ENCODE assay signal across 29 mouse cellular contexts in the genomic region with DNA sequence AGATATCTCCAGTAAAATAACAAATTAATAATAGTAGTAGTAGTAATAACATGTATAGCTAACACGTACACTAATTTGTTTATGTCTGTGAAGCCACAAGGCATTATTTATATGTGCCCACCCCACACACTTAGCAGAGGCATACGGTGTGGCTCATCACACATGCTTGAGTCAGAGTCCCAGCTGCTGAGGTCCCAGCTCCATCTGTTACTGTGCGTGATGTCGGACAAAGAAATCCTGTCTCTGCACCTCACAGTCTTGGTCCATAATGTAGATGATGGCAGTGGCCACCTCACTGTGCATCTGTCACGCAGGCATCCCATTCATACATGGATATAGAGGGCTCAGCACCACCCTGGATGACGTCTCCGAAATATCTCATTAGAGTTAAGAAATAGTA. TPM values are rescaled to one million over a fixed set of nuclear protein-coding genes. Genes with fewer than 3 reads are reported as not detected.
A peak's percentile ranks its signal among the peaks of the same experiment; 100 is the strongest.
DNase-seq lines count a peak whose midpoint lies in the region; ATAC-seq and TF ChIP-seq lines count a peak whose summit lies in the region.
"Had no signal": no experiment of that assay in that cellular context is flagged by ENCODE, and none has a peak within 500 bp of the region (broad histone marks: within the 10 kb centered on the region; RNA-seq: fewer than 3 reads in every experiment).

No protein-coding gene starts in this region.

- no peak for DNase-seq in forebrain, postnatal 0 days
- no peak for DNase-seq in heart, postnatal 10 days
- peak; percentile 45 for DNase-seq in left cerebral cortex, postnatal 4 days
- DNase-seq in left cerebral cortex, postnatal 10 days (ENCODE audit: extremely low spot score in 1 of 2, low spot score in 2 of 2), result no peak
- peak; percentile 52 for DNase-seq in brain, embryonic 14.5 days (ENCODE audit: low read depth)
- DNase-seq in spleen, postnatal 36 days (ENCODE audit: low spot score in 2 of 2), result no peak
- DNase-seq: adrenal gland, postnatal 14 days; cerebellum, adult 2 months; cerebellum, postnatal 25 days; gastrocnemius, postnatal 25 days; heart, adult 2 months; heart, postnatal 14 days; kidney, adult 11 months; kidney, postnatal 14 days; lung, adult 18-20 months; lung, postnatal 4 days had no signal

- no peak overlapping the region for H3K4me3 ChIP-seq in forebrain, embryonic 15.5 days
- no peak overlapping the region for H3K4me3 ChIP-seq in forebrain, postnatal 0 days (ENCODE audit: low read depth, low read length)
- no peak overlapping the region for H3K4me3 ChIP-seq in heart, embryonic 16.5 days (ENCODE audit: low read length)
- H3K4me3 ChIP-seq: embryonic facial prominence, embryonic 10.5 days; embryonic facial prominence, embryonic 15.5 days; heart, adult 2 months; left cerebral cortex, adult 2 months; liver, embryonic 12.5 days; megakaryocyte, embryonic 14.5 days; midbrain, embryonic 12.5 days; neural tube, embryonic 13.5 days had no signal

- H3K9ac ChIP-seq in forebrain, embryonic 15.5 days (replicated peaks), result no peak overlapping the region
- no peak overlapping the region for H3K9ac ChIP-seq in forebrain, postnatal 0 days
- no peak overlapping the region for H3K9ac ChIP-seq in heart, embryonic 16.5 days (ENCODE audit: low read length)
- H3K9ac ChIP-seq: embryonic facial prominence, embryonic 15.5 days; hindbrain, embryonic 14.5 days; liver, embryonic 12.5 days; midbrain, embryonic 12.5 days; neural tube, embryonic 13.5 days had no signal

- no peaks in the 10 kb centered on the region for H3K36me3 ChIP-seq in forebrain, embryonic 15.5 days
- H3K36me3 ChIP-seq in forebrain, postnatal 0 days (ENCODE audit: insufficient read depth), result no peaks in the 10 kb centered on the region
- no peaks in the 10 kb centered on the region for H3K36me3 ChIP-seq in heart, embryonic 16.5 days (ENCODE audit: control insufficient read depth, insufficient read depth)
- H3K36me3 ChIP-seq: embryonic facial prominence, embryonic 10.5 days; embryonic facial prominence, embryonic 15.5 days; liver, embryonic 12.5 days; midbrain, embryonic 12.5 days; neural tube, embryonic 13.5 days had no signal

- H3K4me1 ChIP-seq in forebrain, embryonic 15.5 days, result no peaks in the 10 kb centered on the region
- H3K4me1 ChIP-seq in forebrain, postnatal 0 days (ENCODE audit: insufficient read depth), result no peaks in the 10 kb centered on the region
- peaks cover 18% of the 10 kb centered on the region for H3K4me1 ChIP-seq in heart, embryonic 16.5 days (ENCODE audit: control insufficient read depth, insufficient read depth, low read length)
- H3K4me1 ChIP-seq: embryonic facial prominence, embryonic 10.5 days; embryonic facial prominence, embryonic 15.5 days; liver, embryonic 12.5 days; megakaryocyte, embryonic 14.5 days; midbrain, embryonic 12.5 days; neural tube, embryonic 13.5 days had no signal

- TF ChIP-seq CTCF in forebrain, postnatal 0 days (IDR thresholded peaks at IDR 0.05; ENCODE audit: low read depth), result no peak
- no peak for TF ChIP-seq CTCF in brain, embryonic 14.5 days (IDR thresholded peaks at IDR 0.05; ENCODE audit: borderline replicate concordance, extremely low read depth, insufficient read depth, insufficient read length)

- H3K27ac ChIP-seq in forebrain, embryonic 15.5 days (replicated peaks), result no peak overlapping the region
- no peak overlapping the region for H3K27ac ChIP-seq in forebrain, postnatal 0 days (ENCODE audit: low read depth, low read length)
- peak overlapping the region; percentile 88; the same call in 1 of the 2 replicates for H3K27ac ChIP-seq in heart, embryonic 16.5 days (ENCODE audit: low read length)
- H3K27ac ChIP-seq: embryonic facial prominence, embryonic 10.5 days; embryonic facial prominence, embryonic 15.5 days; heart, adult 2 months; hindbrain, embryonic 14.5 days; left cerebral cortex, adult 2 months; liver, embryonic 12.5 days; midbrain, embryonic 12.5 days; neural tube, embryonic 13.5 days had no signal

- WGBS in forebrain, embryonic 15.5 days, result 78% methylated on average over 7 of the region's 7 CpGs
- WGBS in forebrain, postnatal 0 days, result 70% methylated on average over 7 of the region's 7 CpGs
- 92% methylated on average over 7 of the region's 7 CpGs for WGBS in heart, embryonic 16.5 days

- TF ChIP-seq POLR2A in brain, embryonic 14.5 days (IDR thresholded peaks at IDR 0.05; ENCODE audit: borderline replicate concordance, extremely low read depth, insufficient read depth, insufficient read length, poor library complexity, severe bottlenecking), result no peak

- H3K27me3 ChIP-seq in forebrain, embryonic 15.5 days, result no peaks in the 10 kb centered on the region
- H3K27me3 ChIP-seq in forebrain, postnatal 0 days (ENCODE audit: insufficient read depth, low read length), result no peaks in the 10 kb centered on the region
- no peaks in the 10 kb centered on the region for H3K27me3 ChIP-seq in heart, embryonic 16.5 days (ENCODE audit: control insufficient read depth, insufficient read depth, low read length)
- H3K27me3 ChIP-seq: embryonic facial prominence, embryonic 15.5 days; megakaryocyte, embryonic 14.5 days; midbrain, embryonic 12.5 days; neural tube, embryonic 13.5 days had no signal

- ATAC-seq in forebrain, embryonic 15.5 days (replicated peaks), result 0 out of 2 replicates have a peak, but pooled peaks have one; percentile 29
- no peak for ATAC-seq in forebrain, postnatal 0 days
- no peak for ATAC-seq in heart, embryonic 16.5 days (replicated peaks; ENCODE audit: extremely low read depth, insufficient read depth, low FRiP score)
- ATAC-seq: CD4-positive, CD25-positive, alpha-beta regulatory T cell, adult 4 months; inflammation-experienced regulatory T-cells, adult 6 months; liver, embryonic 12.5 days; lung, postnatal 0 days had no signal

- H3K4me2 ChIP-seq in forebrain, embryonic 15.5 days (replicated peaks), result no peak overlapping the region
- H3K4me2 ChIP-seq in forebrain, postnatal 0 days (ENCODE audit: low read depth), result no peak overlapping the region
- no peak overlapping the region for H3K4me2 ChIP-seq in heart, embryonic 16.5 days (ENCODE audit: low read depth, low read length)
- H3K4me2 ChIP-seq: embryonic facial prominence, embryonic 15.5 days; hindbrain, embryonic 14.5 days; liver, embryonic 12.5 days; midbrain, embryonic 12.5 days; neural tube, embryonic 13.5 days had no signal

- intact Hi-C loops in heart, postnatal 10 days (cut with DNase I), result no loop called here
- intact Hi-C loops in left cerebral cortex, postnatal 4 days (cut with DNase I), result no loop called here
- intact Hi-C loops in left cerebral cortex, postnatal 10 days (cut with DNase I), result no loop called here

- no peaks in the 10 kb centered on the region for H3K9me3 ChIP-seq in forebrain, embryonic 15.5 days
- no peaks in the 10 kb centered on the region for H3K9me3 ChIP-seq in forebrain, postnatal 0 days (ENCODE audit: low read length)
- H3K9me3 ChIP-seq in heart, embryonic 16.5 days (replicated peaks; ENCODE audit: control insufficient read depth, low read length), result no peaks in the 10 kb centered on the region
- H3K9me3 ChIP-seq: embryonic facial prominence, embryonic 10.5 days; embryonic facial prominence, embryonic 15.5 days; liver, embryonic 12.5 days; midbrain, embryonic 12.5 days; neural tube, embryonic 13.5 days had no signal

RNA-seq across cellular contexts. Expression of a gene that starts 15.9 kb away (rescaled TPM):
- polyA plus RNA-seq in forebrain, embryonic 15.5 days (2015; fragmentation: Nextera tagmentation; extraction: Ambion mirVana), result 0.13 and 0.19 TPM in 2 replicates
- total RNA-seq in forebrain, postnatal 0 days (2014; rRNA removed), result 2.3 and 5.3 TPM in 2 replicates
- polyA plus RNA-seq in forebrain, postnatal 0 days (2015; fragmentation: Nextera tagmentation; extraction: Ambion mirVana), result 0.59 and 1.1 TPM in 2 replicates
- 635 and 703 TPM in 2 replicates for polyA plus RNA-seq in heart, embryonic 16.5 days (2015; fragmentation: Nextera tagmentation; extraction: Ambion mirVana)
- total RNA-seq in heart, postnatal 10 days (2021), result 1,000 to 10,000 TPM; 1,032 to 1,091 TPM
- total RNA-seq in left cerebral cortex, postnatal 4 days (2021), result under 1 TPM; 0.44 to 0.89 TPM
- total RNA-seq in left cerebral cortex, postnatal 10 days (2021), result under 1 TPM; 0.45 to 0.73 TPM
- polyA plus RNA-seq in brain, embryonic 14.5 days (2012; rRNA removed), result 1.3 TPM in 2 replicates
- polyA plus RNA-seq: CD4-positive, CD25-positive, alpha-beta regulatory T cell, adult 4 months; inflammation-experienced regulatory T-cells, adult 6 months had no signal

Comparison
In these comparisons a context has a peak if more than half of its experiments do, and no peak if none do; other contexts are left out.
1. DNase-seq: peak in left cerebral cortex, postnatal 4 days (single experiment) and brain, embryonic 14.5 days (single experiment); none in forebrain, postnatal 0 days (single experiment), heart, postnatal 10 days (0 of 2), left cerebral cortex, postnatal 10 days (0 of 2) and spleen, postnatal 36 days (0 of 2).
2. RNA of a gene that starts 15.9 kb away (total RNA-seq): 1,032 to 1,091 TPM in heart, postnatal 10 days; 2.3 to 5.3 TPM in forebrain, postnatal 0 days, 0.44 to 0.89 TPM in left cerebral cortex, postnatal 4 days and 0.45 to 0.73 TPM in left cerebral cortex, postnatal 10 days; every median in the first group is over 100 times any median in the second.